Comparison of ENCODE assay signal across 8 mouse cellular contexts in the genomic region with DNA sequence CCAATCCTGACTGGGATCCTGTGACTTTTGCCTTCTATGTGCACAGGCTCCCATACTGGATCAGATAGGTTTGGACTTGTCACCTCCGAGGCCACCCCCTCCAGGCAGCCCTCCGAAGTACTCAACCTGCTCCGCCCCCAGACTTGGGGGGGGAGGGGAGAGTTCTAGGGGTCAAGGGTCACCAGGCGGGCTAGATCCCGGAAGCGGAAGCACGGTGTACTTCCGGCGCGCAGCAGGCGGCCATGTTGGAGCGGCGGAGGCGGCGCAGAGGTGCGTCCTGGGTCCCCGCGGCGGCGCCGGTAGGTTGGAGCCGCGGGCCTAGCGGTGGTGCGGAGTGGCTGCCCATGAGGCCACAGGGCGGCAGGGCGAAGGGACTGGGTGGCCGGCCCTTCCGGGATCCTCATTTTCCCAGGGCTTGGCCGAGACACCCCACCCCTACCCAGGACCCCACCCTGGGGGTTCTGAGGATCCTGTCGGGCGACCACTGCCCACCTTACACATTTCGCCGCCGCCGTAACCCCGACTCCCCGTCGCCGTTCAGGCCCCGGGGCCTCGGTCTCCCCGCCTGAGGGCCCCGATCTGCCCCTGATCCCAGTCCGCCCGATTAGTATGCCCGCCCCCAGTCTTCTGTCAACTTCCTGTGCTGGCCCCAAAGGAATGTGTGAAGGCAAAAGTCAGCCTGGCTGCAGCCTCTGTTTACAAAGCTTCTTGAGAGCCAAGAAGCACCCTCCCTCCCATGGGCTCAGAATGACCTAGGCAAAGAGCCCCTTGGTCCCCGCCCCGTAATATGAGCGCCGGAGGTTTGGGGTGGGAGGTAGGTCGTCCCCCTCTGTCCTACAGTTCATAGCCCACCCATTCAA. TPM values are rescaled to one million over a fixed set of nuclear protein-coding genes. Genes with fewer than 3 reads are reported as not detected.
DNase-seq lines count a peak whose midpoint lies in the region; ATAC-seq lines count a peak whose summit lies in the region.

Gene Ccdc71 (plus strand): TSS at position 209 of the 860 bp plus-strand sequence.

- intact Hi-C loops in gastrocnemius, postnatal 14 days (cut with DNase I; ENCODE audit: low total_unique reads) = no loop called here

- peak; percentile 88 for DNase-seq in adipocyte (ENCODE audit: low spot score)
- peak; percentile 91 for DNase-seq in embryo, embryonic 10 days (ENCODE audit: low spot score)
- DNase-seq in gastrocnemius, postnatal 14 days = peak; percentile 87
- DNase-seq in induced T-regulatory cell, adult 2 months (ENCODE audit: low read depth) = peak; percentile 91
- peak; percentile 79 to 89 for DNase-seq in left cerebral cortex, adult 8-10 months (ENCODE audit: low spot score in 2 of 2)
- peak; percentile 90 for DNase-seq in right cerebral cortex, adult 18-20 months
- peak; percentile 51 for DNase-seq in urinary bladder, postnatal 10 days (ENCODE audit: low spot score)

- ATAC-seq in megakaryocyte, adult 5-6 weeks (ENCODE audit: poor library complexity, severe bottlenecking) = peak; percentile 98

RNA-seq across cellular contexts. Expression of gene Ccdc71, which starts in this region (rescaled TPM):
- total RNA-seq in gastrocnemius, postnatal 14 days (2021) = 10 to 100 TPM; 15.6 to 17.5 TPM
- total RNA-seq in left cerebral cortex, adult 8-10 months (2022) = 10 to 100 TPM; 35.8 to 46.5 (median 38.4) TPM
- total RNA-seq in megakaryocyte, adult 5-6 weeks (2015) = 26.7 and 29.4 TPM in 2 replicates
- total RNA-seq in megakaryocyte, adult 5-6 weeks (2017) = 10.9 and 12.8 TPM in 2 replicates

Comparison
In these comparisons a context has a peak if more than half of its experiments do, and no peak if none do; other contexts are left out.
1. Peak in every context shown above with its lines: DNase-seq and ATAC-seq.